Mouse (Mus musculus) midbrain, embryonic 14.5 days (tissue): ENCODE measurements around the gene E130114P18Rik. TPM values are rescaled to one million over a fixed set of nuclear protein-coding genes. Genes with fewer than 3 reads are reported as not detected.

Experiments used
- ATAC-seq: fragments of 200-750 bp; cut with Nextera tagmentation; 2 replicates; pipeline ENCODE4 v1.8.0; 2017; ENCODE audit warnings: moderate number of reproducible peaks, moderate library complexity; ENCODE audit not compliant: low FRiP score, low TSS enrichment
- DNase-seq: peaks from one replicate; pipeline ENCODE4 v3.0.0-alpha.2; 2015
- H3K27ac ChIP-seq: fragments of 300-500 bp; sonication (generic); replicated peaks from 2 replicates; pipeline ENCODE4 v1.5.1; 2014; ENCODE audit warnings: mild to moderate bottlenecking, low read depth, low read length, moderate library complexity
- H3K27me3 ChIP-seq: fragments of 300-500 bp; sonication (generic); 2 replicates; pipeline ENCODE4 v1.6.1; 2014; ENCODE audit warnings: low read length, control low read depth, mixed read lengths; ENCODE audit not compliant: control insufficient read depth, insufficient read depth
- H3K36me3 ChIP-seq: fragments of 300-500 bp; sonication (generic); 2 replicates; pipeline ENCODE4 v1.6.1; 2014; ENCODE audit warnings: low read length, control low read depth; ENCODE audit not compliant: control insufficient read depth, insufficient read depth
- H3K4me1 ChIP-seq: fragments of 300-500 bp; sonication (generic); 2 replicates; pipeline ENCODE4 v1.6.1; 2014; ENCODE audit warnings: mild to moderate bottlenecking, antibody characterized with exemption, low read length, control low read depth; ENCODE audit not compliant: control insufficient read depth, insufficient read depth
- H3K4me2 ChIP-seq: fragments of 300-500 bp; sonication (generic); 2 replicates; pipeline ENCODE4 v1.6.1; 2014; ENCODE audit warnings: mild to moderate bottlenecking, low read length, moderate library complexity
- H3K4me3 ChIP-seq: fragments of 300-500 bp; sonication (generic); replicated peaks from 2 replicates; pipeline ENCODE4 v1.5.1; 2014; ENCODE audit warnings: low read depth, low read length
- H3K9ac ChIP-seq: fragments of 300-500 bp; sonication (generic); replicated peaks from 2 replicates; pipeline ENCODE4 v1.6.1; 2014; ENCODE audit warnings: mild to moderate bottlenecking, low read length, moderate library complexity
- H3K9me3 ChIP-seq: fragments of 300-500 bp; sonication (generic); 2 replicates; pipeline ENCODE4 v1.6.1; 2016; ENCODE audit warnings: low read length, control low read depth, mixed read lengths; ENCODE audit not compliant: control insufficient read depth
- WGBS: fragments of 180-500 bp; shearing (Covaris S2); extraction: QIAGEN DNeasy Blood & Tissue Kit; methylation state at CpG from one replicate; pipeline ENCODE4 v1.1.7; 2014; 5-methylcytosine and 5-hydroxymethylcytosine counted together
- polyA plus RNA-seq: library from polyadenylated mRNA; unstranded; fragments of >200 nt; fragmentation: Nextera tagmentation; extraction: Ambion mirVana; gene quantifications from 2 replicates; pipeline ENCODE4 v1.2.1, GENCODE M21; 2014

The E130114P18Rik gene
- polyA plus RNA-seq, 1 experiment from 2014 or later = 22.4 TPM

- 59% methylated on average over 15 of the region's 15 CpGs for WGBS
- H3K4me3 ChIP-seq = no peak overlapping the region
Measured at GRCm38 (mm10) chr4:97618668-97619373, 159.1 kb downstream of the E130114P18Rik start.

GRCm38 (mm10) chr4:97615031-97615430, 162.8 kb downstream of the E130114P18Rik start:
- Histone ChIP-seq H3K4me1 (peaks cover 8% of the 10 kb centered on the region), H3K9me3 (no peaks in the 10 kb centered on the region), H3K4me2 (no peak overlapping the region), H3K27me3 (no peaks in the 10 kb centered on the region), H3K36me3 (no peaks in the 10 kb centered on the region), H3K9ac (no peak overlapping the region), H3K27ac (no peak overlapping the region), H3K4me3 (no peak overlapping the region)
- DNase-seq (no peak), ATAC-seq (no peak)
- WGBS = 89% methylated on average over 3 of the region's 3 CpGs

More at GRCm38 (mm10) chr4:97618668-97619373, 159.1 kb downstream of the E130114P18Rik start:
- Histone ChIP-seq H3K9me3 (no peaks in the 10 kb centered on the region), H3K36me3 (no peaks in the 10 kb centered on the region), H3K27me3 (no peaks in the 10 kb centered on the region), H3K9ac (no peak overlapping the region), H3K4me2 (peak overlapping the region; percentile 9), H3K27ac (peak overlapping the region; percentile 43; the same call in 1 of the 2 replicates), H3K4me1 (no peaks in the 10 kb centered on the region; the same call in 1 of the 2 replicates)
- ATAC-seq (peak; percentile 37; the same call in 1 of the 2 replicates), DNase-seq (peak; percentile 62)

- Histone ChIP-seq H3K4me1 (peaks cover 11% of the 10 kb centered on the region), H3K9me3 (no peaks in the 10 kb centered on the region), H3K9ac (no peak overlapping the region), H3K4me2 (no peak overlapping the region), H3K27ac (peak overlapping the region; percentile 58), H3K27me3 (no peaks in the 10 kb centered on the region), H3K4me3 (no peak overlapping the region), H3K36me3 (no peaks in the 10 kb centered on the region)
- ATAC-seq = 0 out of 2 replicates have a peak, but pooled peaks have one; percentile 59
- 71% methylated on average over 11 of the region's 11 CpGs for WGBS
- DNase-seq = peak; percentile 56
Measured at GRCm38 (mm10) chr4:97611251-97611847, 166.5 kb downstream of the E130114P18Rik start.

DNA sequence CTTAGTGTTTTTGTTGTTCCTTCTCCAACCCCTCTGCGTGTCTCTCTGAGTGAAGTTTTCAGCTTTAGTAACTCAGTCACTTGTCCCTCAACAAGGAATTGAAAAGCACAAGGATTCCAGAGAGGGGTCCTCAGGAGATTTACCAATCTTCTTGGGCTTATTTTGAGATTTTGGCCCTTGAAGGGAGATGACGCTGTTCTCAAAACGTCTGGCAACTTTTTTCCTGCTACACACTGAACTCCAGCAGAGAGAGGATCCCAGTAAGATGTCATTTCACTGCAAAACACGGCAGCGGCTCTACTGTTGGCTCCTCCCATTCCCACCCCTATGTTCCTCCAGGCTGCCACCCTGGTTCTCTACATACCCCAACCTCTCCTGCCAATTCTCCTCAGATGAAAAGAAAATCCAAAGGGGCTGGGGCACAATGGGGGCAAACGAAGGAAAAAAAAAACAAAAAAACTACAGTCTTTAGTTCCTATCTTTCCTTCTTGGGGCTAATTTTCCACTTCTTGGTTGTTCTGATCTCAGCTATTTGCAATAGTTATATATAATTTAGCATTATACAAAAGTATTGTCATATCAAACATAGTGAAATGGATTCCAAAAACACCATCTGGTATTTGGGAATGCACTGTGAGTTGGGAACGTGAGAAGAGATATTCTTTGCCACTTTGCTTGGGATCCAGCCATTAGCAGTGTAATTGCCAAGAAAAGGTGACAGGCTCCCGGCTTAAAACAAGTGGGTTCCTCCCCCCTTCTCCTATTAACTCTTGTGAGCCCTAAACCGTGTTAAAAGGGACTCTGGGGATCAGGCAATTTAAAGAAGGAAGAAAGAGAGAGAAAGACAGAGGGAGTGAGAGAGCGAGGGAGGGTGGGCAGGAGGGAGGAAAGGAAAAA, 167.8 kb downstream of the E130114P18Rik start:
- Histone ChIP-seq H3K27me3 (no peaks in the 10 kb centered on the region), H3K4me3 (no peak overlapping the region), H3K36me3 (no peaks in the 10 kb centered on the region), H3K4me1 (peaks cover 11% of the 10 kb centered on the region), H3K9me3 (no peaks in the 10 kb centered on the region), H3K4me2 (no peak overlapping the region), H3K27ac (peak overlapping the region; percentile 32; the same call in 1 of the 2 replicates), H3K9ac (no peak overlapping the region)
- DNase-seq = peak; percentile 59
- 0 out of 2 replicates have a peak, but pooled peaks have one; percentile 37 for ATAC-seq
- WGBS = 24% methylated on average over 10 of the region's 10 CpGs

DNA sequence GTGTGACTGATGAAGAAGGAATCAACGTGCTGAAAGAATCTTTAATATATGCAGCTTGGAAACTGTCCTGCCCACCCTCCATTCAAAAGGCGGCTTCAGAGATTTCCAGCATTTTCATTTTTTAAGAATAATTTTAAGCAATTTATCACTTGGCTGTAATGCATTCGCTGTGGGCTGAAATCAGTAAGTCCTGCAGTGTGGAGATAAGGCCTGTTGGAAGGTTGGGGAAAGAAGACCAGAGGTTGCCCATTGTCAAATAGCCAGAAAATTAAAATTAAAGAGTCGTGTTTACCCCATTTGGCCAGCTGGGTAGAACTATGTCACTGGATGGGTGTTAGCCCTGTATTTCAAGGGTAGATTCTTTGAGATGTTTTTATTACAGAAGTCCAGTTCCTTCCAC, 168.5 kb downstream of the E130114P18Rik start:
- Histone ChIP-seq H3K27me3 (no peaks in the 10 kb centered on the region), H3K27ac (no peak overlapping the region), H3K9ac (no peak overlapping the region), H3K36me3 (no peaks in the 10 kb centered on the region), H3K4me1 (peaks cover 11% of the 10 kb centered on the region), H3K4me3 (no peak overlapping the region), H3K4me2 (no peak overlapping the region), H3K9me3 (no peaks in the 10 kb centered on the region)
- DNase-seq = peak; percentile 28
- ATAC-seq = no peak
- WGBS = 64% methylated on average over 4 of the region's 4 CpGs

GRCm38 (mm10) chr4:97608728-97609127, 169.2 kb downstream of the E130114P18Rik start:
- Histone ChIP-seq H3K4me3 (no peak overlapping the region), H3K9ac (no peak overlapping the region), H3K4me1 (peaks cover 11% of the 10 kb centered on the region), H3K27ac (peak overlapping the region; percentile 8; the same call in 1 of the 2 replicates), H3K36me3 (no peaks in the 10 kb centered on the region), H3K27me3 (no peaks in the 10 kb centered on the region), H3K9me3 (no peaks in the 10 kb centered on the region), H3K4me2 (no peak overlapping the region)
- whole genome bisulfite sequencing = 49% methylated on average over 8 of the region's 8 CpGs
- ATAC-seq (no peak), DNase-seq (no peak)

- no peaks in the 10 kb centered on the region for H3K27me3 ChIP-seq
- no peak overlapping the region for H3K9ac ChIP-seq
- H3K4me1 ChIP-seq = peaks cover 11% of the 10 kb centered on the region
- H3K27ac ChIP-seq = no peak overlapping the region
- H3K4me2 ChIP-seq = no peak overlapping the region
- H3K36me3 ChIP-seq = no peaks in the 10 kb centered on the region
- no peaks in the 10 kb centered on the region for H3K9me3 ChIP-seq
- 28% methylated on average over 3 of the region's 3 CpGs for WGBS
- ATAC-seq = no peak
- no peak overlapping the region for H3K4me3 ChIP-seq
- no peak for DNase-seq
Measured at GRCm38 (mm10) chr4:97608134-97608533, 169.7 kb downstream of the E130114P18Rik start.

DNA sequence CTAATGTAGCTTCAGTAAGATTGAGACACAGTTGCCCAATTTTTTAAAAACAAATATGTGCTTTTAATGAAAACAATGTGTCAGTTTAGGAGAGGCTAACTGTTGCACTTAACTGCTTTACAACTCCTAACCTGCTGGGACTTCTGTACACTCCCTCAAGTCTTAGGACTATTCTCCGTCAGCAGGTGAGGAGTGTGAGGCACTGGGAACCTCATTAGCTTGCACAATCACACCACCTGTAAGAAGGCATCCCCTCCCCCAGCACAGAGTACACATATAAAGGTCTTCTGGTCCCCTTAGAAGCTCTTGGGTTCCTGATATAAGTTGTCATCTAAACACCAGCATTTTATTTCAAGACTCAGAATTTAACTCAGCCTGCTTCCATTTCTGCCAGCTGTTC, 170.7 kb downstream of the E130114P18Rik start:
- H3K27me3 ChIP-seq = no peaks in the 10 kb centered on the region
- no peaks in the 10 kb centered on the region for H3K36me3 ChIP-seq
- H3K4me2 ChIP-seq = no peak overlapping the region
- no peak for ATAC-seq
- peaks cover 11% of the 10 kb centered on the region for H3K4me1 ChIP-seq
- H3K9ac ChIP-seq = no peak overlapping the region
- no peak overlapping the region for H3K4me3 ChIP-seq
- no peaks in the 10 kb centered on the region for H3K9me3 ChIP-seq
- no peak overlapping the region for H3K27ac ChIP-seq
- 93% methylated on average over 1 of the region's 1 CpGs for WGBS
- DNase-seq = no peak
